Mouse (Mus musculus) olfactory bulb, adult 2 months (tissue): ENCODE measurements around the gene Col23a1.

Source experiments
- CTCF ChIP-seq: fragments of 200-500 bp; IDR thresholded peaks from 2 replicates; pipeline ENCODE4 v1.5.1; 2012; ENCODE audit warnings: low read depth, mild to moderate bottlenecking, low read length, moderate library complexity; ENCODE audit not compliant: insufficient read depth
- POLR2A ChIP-seq: fragments of 200-500 bp; IDR thresholded peaks from 2 replicates; pipeline ENCODE4 v1.6.1; 2012; ENCODE audit warnings: mild to moderate bottlenecking, low read depth, low read length, moderate library complexity; ENCODE audit not compliant: insufficient read depth

GRCm38 (mm10) chr11:51353746-51354145, 64.0 kb downstream of the Col23a1 start:
- TF ChIP-seq CTCF (no peak), POLR2A (no peak)
